Mouse (Mus musculus) hindbrain, embryonic 15.5 days (tissue): ENCODE data around the gene Ptprt. TPM values are rescaled to one million over a fixed set of nuclear protein-coding genes. Genes with fewer than 3 reads are reported as not detected.

Experiments used
- ATAC-seq: fragments of 200-750 bp; cut with Nextera tagmentation; 2 replicates; pipeline ENCODE4 v1.8.0; 2017; ENCODE audit warnings: low read depth, moderate number of reproducible peaks, moderate TSS enrichment; ENCODE audit not compliant: low FRiP score
- H3K27ac ChIP-seq: fragments of 300-500 bp; sonication (generic); replicated peaks from 2 replicates; pipeline ENCODE4 v1.5.1; 2015; ENCODE audit warnings: mild to moderate bottlenecking, inconsistent platforms
- H3K27me3 ChIP-seq: fragments of 300-500 bp; sonication (generic); 2 replicates; pipeline ENCODE4 v1.6.1; 2015; ENCODE audit warnings: control low read depth, inconsistent platforms
- H3K36me3 ChIP-seq: fragments of 300-500 bp; sonication (generic); 2 replicates; pipeline ENCODE4 v1.6.1; 2015; ENCODE audit warnings: control low read depth, inconsistent platforms
- H3K4me1 ChIP-seq: fragments of 300-500 bp; sonication (generic); replicated peaks from 2 replicates; pipeline ENCODE4 v1.6.1; 2015; ENCODE audit warnings: control low read depth, inconsistent platforms
- H3K4me2 ChIP-seq: fragments of 300-500 bp; sonication (generic); 2 replicates; pipeline ENCODE4 v1.6.1; 2015; ENCODE audit warnings: moderate library complexity, mild to moderate bottlenecking, inconsistent platforms
- H3K4me3 ChIP-seq: fragments of 300-500 bp; sonication (generic); 2 replicates; pipeline ENCODE4 v1.5.1; 2015; ENCODE audit warnings: mild to moderate bottlenecking, inconsistent platforms
- H3K9ac ChIP-seq: fragments of 300-500 bp; sonication (generic); 2 replicates; pipeline ENCODE4 v1.6.1; 2015; ENCODE audit warnings: inconsistent platforms
- H3K9me3 ChIP-seq: fragments of 300-500 bp; sonication (generic); 2 replicates; pipeline ENCODE4 v1.6.1; 2016; ENCODE audit warnings: control low read depth, inconsistent platforms
- WGBS: fragments of 180-500 bp; shearing (Covaris S2); methylation state at CpG from one replicate; pipeline ENCODE4 v1.1.7; 2015; 5-methylcytosine and 5-hydroxymethylcytosine counted together
- polyA plus RNA-seq: library from polyadenylated mRNA; unstranded; fragments of >200 nt; fragmentation: Nextera tagmentation; extraction: Ambion mirVana; gene quantifications from 2 replicates; pipeline ENCODE4 v1.2.1, GENCODE M21; 2015

Gene Ptprt
- polyA plus RNA-seq, 1 experiment from 2014 or later = 14.2 TPM

DNA sequence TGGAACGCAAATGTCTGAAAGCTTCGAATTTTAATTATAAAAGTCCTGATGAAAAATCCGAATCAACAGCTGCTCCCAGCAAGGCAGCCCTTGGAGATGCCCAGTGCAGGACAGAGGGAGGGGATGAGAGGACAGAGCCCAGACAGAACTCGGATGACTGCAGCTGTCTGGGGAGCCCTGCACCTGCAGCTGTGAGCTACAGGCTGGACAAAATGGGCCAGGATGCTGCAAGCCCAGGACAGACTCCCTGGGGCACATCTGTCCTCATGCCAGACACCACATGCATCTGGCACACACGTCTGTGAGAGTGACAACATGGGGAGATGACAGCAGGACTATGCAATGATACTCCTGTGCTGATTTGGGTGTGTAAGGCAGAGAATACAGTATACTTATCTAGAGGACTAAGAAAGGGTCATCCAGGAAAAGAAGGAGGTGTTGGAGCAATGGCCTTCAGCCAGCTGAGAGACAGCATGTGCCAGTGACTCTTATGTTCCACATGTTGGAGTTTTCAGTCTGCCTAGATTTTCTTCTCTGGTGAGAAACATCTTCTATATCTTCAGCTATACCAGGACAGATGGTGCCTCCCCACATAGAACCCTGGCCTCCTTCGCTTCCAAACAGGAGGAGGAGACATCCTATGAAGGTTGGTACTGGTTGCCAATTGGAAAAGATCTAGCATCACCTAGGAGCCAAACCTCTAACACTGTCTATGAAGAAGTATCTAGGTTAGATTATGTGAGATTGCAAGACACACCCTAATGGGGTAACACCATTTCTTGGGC is 259.4 kb downstream of the Ptprt start:
- H3K9ac ChIP-seq = no peak overlapping the region
- no peaks in the 10 kb centered on the region for H3K36me3 ChIP-seq
- no peaks in the 10 kb centered on the region for H3K27me3 ChIP-seq
- 52% methylated on average over 6 of the region's 6 CpGs for WGBS
- no peak overlapping the region for H3K4me2 ChIP-seq
- no peaks in the 10 kb centered on the region for H3K4me1 ChIP-seq
- no peaks in the 10 kb centered on the region for H3K9me3 ChIP-seq
- H3K4me3 ChIP-seq = no peak overlapping the region
- ATAC-seq = no peak
- H3K27ac ChIP-seq = no peak overlapping the region

DNA sequence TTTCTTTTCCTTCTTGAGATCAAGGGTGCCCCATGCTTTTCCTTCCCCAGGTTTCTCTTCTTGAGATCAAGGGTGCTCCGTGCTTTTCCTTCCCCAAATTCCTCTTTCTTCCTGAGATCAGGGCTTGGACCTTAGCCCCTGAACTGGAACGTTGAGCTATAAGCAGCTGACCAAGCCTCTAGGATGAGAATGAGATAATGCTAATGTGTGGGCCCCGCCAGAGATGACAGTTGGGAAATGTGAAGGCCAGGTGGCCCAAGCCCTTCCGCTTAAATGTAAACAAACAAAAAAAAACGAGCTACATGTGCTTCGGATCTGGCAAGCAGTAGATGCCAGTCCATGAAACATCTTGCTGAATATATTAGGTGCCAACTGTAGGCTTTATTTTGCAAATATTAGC is 266.3 kb downstream of the Ptprt start:
- Histone ChIP-seq H3K9ac (no peak overlapping the region), H3K36me3 (no peaks in the 10 kb centered on the region), H3K27me3 (no peaks in the 10 kb centered on the region), H3K27ac (no peak overlapping the region), H3K4me3 (no peak overlapping the region), H3K4me2 (no peak overlapping the region), H3K4me1 (peaks cover 5% of the 10 kb centered on the region; the same call in 1 of the 2 replicates), H3K9me3 (no peaks in the 10 kb centered on the region)
- 71% methylated on average over 6 of the region's 6 CpGs for WGBS
- ATAC-seq = no peak

DNA sequence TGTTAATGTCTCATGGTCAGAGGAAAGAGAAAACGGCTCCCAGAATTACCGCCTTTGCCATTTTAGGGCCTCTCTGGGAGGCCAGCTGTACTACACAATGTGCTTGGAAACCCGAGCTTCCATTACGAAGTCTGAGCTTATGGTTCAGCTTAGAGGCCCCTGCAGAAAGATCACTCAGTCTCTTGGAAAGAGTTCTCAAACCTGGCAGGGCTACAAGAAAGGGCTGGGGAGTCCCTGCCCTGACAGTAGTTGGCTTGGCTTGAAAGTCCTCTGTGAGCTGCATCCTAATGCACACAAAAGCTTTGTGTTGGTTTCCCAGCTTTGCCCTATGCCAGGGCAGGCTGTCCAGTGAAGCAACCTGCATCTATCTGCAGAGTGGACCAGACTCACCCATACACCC is 269.1 kb downstream of the Ptprt start:
- Histone ChIP-seq H3K27me3 (no peaks in the 10 kb centered on the region), H3K4me1 (peaks cover 5% of the 10 kb centered on the region; the same call in 1 of the 2 replicates), H3K9ac (no peak overlapping the region), H3K9me3 (no peaks in the 10 kb centered on the region), H3K4me2 (no peak overlapping the region), H3K27ac (peak overlapping the region; percentile 68), H3K36me3 (no peaks in the 10 kb centered on the region), H3K4me3 (no peak overlapping the region)
- 36% methylated on average over 4 of the region's 4 CpGs for WGBS
- peak; percentile 85 for ATAC-seq

DNA sequence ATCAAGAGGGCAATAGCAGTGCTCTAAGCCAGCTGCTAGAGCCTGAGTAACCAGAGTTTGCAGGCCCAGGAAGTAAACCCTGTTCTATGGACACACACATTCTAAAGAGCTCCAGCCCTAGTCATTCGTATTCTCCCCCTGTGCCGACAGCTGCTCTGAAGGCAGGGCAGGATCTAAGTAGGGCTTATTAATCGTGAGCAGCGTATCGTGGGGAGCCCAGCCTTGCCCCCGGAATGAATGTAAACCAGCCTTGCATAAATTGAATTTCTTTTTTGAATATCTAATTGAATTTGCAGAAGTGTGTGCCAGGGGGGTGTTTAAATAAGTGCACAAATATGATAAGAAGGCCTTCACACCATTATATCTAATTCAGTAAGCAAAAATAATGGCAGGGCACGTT is 283.6 kb downstream of the Ptprt start:
- Histone ChIP-seq H3K9ac (no peak overlapping the region), H3K27ac (no peak overlapping the region), H3K4me1 (peaks cover 3% of the 10 kb centered on the region; the same call in 1 of the 2 replicates), H3K4me3 (no peak overlapping the region), H3K9me3 (no peaks in the 10 kb centered on the region), H3K4me2 (no peak overlapping the region), H3K36me3 (no peaks in the 10 kb centered on the region), H3K27me3 (no peaks in the 10 kb centered on the region)
- no peak for ATAC-seq
- 39% methylated on average over 7 of the region's 7 CpGs for WGBS

DNA sequence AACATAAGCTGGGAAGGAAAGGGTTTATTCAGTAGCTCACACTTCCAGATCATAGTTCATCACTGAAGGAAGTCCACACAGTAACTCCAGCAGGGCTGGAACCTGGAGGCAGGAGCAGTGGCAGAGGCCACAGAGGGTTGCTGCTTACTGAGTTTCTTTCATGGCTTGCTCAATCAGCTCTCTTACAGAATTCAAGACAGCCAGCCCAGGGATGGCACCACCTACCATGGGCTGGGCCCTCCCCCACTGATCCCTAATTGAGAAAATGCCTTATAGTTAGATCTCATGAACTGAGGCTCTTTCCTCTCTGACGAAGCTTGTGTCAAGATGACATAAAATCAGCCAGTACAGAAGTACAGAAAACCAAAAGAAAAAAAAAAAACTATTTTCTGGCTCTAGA is 311.9 kb downstream of the Ptprt start:
- no peaks in the 10 kb centered on the region for H3K27me3 ChIP-seq
- H3K4me1 ChIP-seq = peaks cover 4% of the 10 kb centered on the region; the same call in 1 of the 2 replicates
- 38% methylated on average over 1 of the region's 1 CpGs for WGBS
- no peak overlapping the region for H3K4me2 ChIP-seq
- no peak overlapping the region for H3K27ac ChIP-seq
- no peak for ATAC-seq
- H3K4me3 ChIP-seq = no peak overlapping the region
- no peak overlapping the region for H3K9ac ChIP-seq
- no peaks in the 10 kb centered on the region for H3K9me3 ChIP-seq
- H3K36me3 ChIP-seq = no peaks in the 10 kb centered on the region

DNA sequence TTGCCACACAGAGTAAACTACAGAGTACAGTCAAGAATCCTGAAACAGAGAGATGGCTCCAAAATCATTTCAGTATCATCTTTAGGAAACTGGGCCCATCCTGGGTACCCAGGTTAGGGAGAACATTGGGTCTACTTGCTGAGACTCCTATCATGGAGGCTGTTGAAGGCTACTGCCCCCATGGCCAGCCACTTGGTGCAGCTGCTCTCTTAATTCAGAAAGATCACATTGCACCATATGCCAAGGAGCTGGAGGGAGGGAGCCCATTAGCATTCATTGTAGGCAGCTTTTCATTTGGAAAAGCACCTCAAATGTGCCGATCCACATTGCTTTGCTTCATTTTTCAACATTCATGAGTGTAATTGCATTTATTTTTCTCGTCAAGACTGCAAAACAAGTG is 319.1 kb downstream of the Ptprt start:
- H3K27ac ChIP-seq = no peak overlapping the region
- no peak overlapping the region for H3K4me3 ChIP-seq
- H3K27me3 ChIP-seq = no peaks in the 10 kb centered on the region
- WGBS = 69% methylated on average over 2 of the region's 2 CpGs
- H3K36me3 ChIP-seq = no peaks in the 10 kb centered on the region
- H3K9me3 ChIP-seq = no peaks in the 10 kb centered on the region
- no peaks in the 10 kb centered on the region for H3K4me1 ChIP-seq
- no peak overlapping the region for H3K4me2 ChIP-seq
- no peak for ATAC-seq
- no peak overlapping the region for H3K9ac ChIP-seq

DNA sequence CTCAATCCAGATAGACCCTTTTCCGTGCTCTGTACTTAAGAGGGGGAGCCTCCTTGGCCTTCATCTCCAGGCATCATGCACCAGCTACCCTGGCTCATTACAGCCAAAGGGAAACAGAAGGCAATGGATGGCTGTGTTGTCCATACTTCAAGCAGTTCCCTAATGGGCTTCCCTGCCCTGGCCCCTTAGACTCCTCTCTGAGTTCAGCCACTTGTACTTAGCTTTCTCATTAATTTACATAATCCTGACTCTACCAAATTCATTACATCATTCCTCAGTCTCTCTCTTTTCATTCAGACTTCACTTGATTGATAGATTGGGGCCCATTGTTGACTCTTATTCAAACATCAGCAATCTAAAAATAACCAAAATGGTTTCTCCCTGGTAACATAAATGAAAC is 320.7 kb downstream of the Ptprt start:
- 65% methylated on average over 1 of the region's 1 CpGs for WGBS
- H3K4me3 ChIP-seq = no peak overlapping the region
- H3K9me3 ChIP-seq = no peaks in the 10 kb centered on the region
- no peaks in the 10 kb centered on the region for H3K4me1 ChIP-seq
- no peaks in the 10 kb centered on the region for H3K36me3 ChIP-seq
- no peak overlapping the region for H3K4me2 ChIP-seq
- ATAC-seq = no peak
- H3K9ac ChIP-seq = no peak overlapping the region
- H3K27me3 ChIP-seq = no peaks in the 10 kb centered on the region
- no peak overlapping the region for H3K27ac ChIP-seq

DNA sequence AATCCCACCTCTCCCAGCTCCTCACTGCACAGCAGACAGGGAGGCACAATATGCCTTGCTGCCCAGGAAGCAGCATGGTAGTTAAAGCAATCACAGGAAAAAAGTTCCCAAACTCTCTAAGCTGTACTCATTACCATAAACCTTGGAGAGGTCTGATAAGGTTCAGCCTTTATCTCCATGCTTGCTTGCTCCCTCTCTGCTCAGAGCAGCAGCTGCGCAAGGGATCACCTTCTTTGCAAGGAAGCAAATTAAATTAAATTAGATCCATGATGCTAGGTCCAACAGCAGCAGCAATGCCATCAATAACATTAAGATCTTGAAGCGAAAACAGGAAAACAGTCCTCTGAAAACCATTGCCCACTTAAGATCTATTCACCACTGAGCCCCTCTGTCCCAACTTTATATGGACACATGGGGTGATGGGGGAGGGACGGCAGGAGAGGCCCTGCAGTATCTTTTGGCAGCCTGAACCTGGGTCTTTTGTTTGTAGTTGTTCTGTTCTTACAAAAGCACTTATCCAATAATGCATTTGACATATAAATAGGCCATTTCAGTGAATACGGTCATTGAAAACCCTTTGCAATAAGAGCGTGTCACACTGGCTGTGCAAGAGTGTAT is 328.8 kb downstream of the Ptprt start:
- H3K27ac ChIP-seq = no peak overlapping the region
- 32% methylated on average over 5 of the region's 5 CpGs for WGBS
- H3K9ac ChIP-seq = no peak overlapping the region
- peaks cover 9% of the 10 kb centered on the region for H3K4me1 ChIP-seq
- H3K9me3 ChIP-seq = no peaks in the 10 kb centered on the region
- H3K4me3 ChIP-seq = no peak overlapping the region
- H3K27me3 ChIP-seq = no peaks in the 10 kb centered on the region
- no peaks in the 10 kb centered on the region for H3K36me3 ChIP-seq
- ATAC-seq = 0 out of 2 replicates have a peak, but pooled peaks have one; percentile 30
- H3K4me2 ChIP-seq = no peak overlapping the region

DNA sequence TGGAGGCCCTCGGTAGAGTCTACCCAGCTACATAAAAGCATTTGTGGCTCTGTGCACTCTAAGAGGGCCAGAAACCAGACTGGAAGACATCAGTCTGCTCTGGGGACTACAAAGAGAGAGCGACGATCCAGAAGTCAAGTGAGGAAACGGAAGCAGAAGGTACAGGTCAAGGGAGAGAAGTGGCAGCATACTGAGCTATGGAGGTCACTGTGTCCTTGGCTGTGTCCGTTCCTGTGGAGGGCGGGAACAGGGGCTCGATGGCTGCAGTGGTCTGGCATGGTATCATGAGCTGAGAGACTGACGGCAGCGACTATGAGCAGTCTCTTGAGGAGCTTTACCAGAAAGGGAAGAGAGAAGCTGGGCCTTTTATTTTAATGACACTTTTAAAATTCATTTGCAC is 331.5 kb downstream of the Ptprt start:
- Histone ChIP-seq H3K4me2 (no peak overlapping the region), H3K9me3 (no peaks in the 10 kb centered on the region), H3K9ac (no peak overlapping the region), H3K36me3 (no peaks in the 10 kb centered on the region), H3K4me1 (peaks cover 16% of the 10 kb centered on the region), H3K27ac (no peak overlapping the region), H3K27me3 (no peaks in the 10 kb centered on the region), H3K4me3 (no peak overlapping the region)
- 90% methylated on average over 9 of the region's 9 CpGs for WGBS
- ATAC-seq = no peak

DNA sequence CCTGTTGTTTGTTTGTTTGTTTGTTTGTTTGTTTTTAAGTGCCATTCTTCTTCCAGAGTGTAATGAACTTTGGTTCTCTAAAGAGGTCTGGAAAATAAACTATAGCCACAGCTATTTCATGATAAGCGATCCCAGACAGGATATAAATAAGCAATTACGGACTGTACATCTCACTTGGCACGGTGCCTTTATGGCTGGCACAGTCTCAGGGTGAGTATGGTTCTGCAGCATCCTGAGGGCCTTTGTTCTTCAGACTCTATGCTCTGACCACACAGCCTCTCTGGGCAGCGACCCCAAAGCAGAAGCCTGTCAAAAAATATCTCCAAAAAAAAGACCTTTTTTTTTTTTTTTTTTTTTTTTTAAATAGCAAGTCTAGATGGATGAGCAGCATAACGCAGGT is 338.5 kb downstream of the Ptprt start:
- no peak for ATAC-seq
- Histone ChIP-seq H3K36me3 (no peaks in the 10 kb centered on the region), H3K9ac (no peak overlapping the region), H3K27ac (no peak overlapping the region), H3K9me3 (no peaks in the 10 kb centered on the region), H3K4me2 (no peak overlapping the region), H3K4me1 (peaks cover 7% of the 10 kb centered on the region; the same call in 1 of the 2 replicates), H3K27me3 (no peaks in the 10 kb centered on the region), H3K4me3 (no peak overlapping the region)
- WGBS = 55% methylated on average over 5 of the region's 5 CpGs

DNA sequence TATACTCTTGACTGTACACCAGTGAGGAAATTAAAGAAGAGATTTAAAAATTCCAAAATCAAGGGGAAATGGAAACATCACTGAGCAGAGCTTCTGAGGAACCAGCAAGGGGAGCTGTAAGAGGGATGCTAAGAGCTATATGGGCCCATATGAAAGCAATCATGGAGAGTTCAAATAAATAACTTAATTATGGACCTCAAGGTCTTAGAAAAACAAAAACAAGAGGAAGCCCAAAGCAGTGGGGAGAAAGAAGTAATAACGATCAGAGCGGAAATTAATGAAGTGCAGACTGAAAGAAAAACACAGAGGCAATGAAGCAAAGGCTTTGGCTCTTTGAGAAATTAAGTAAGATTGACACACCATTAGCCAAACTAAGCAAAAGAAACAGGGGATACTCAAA is 353.0 kb downstream of the Ptprt start:
- Histone ChIP-seq H3K4me2 (no peak overlapping the region), H3K27ac (no peak overlapping the region), H3K9me3 (no peaks in the 10 kb centered on the region), H3K36me3 (no peaks in the 10 kb centered on the region), H3K4me1 (no peaks in the 10 kb centered on the region), H3K27me3 (no peaks in the 10 kb centered on the region), H3K9ac (no peak overlapping the region), H3K4me3 (no peak overlapping the region)
- 63% methylated on average over 2 of the region's 2 CpGs for WGBS
- ATAC-seq = no peak

DNA sequence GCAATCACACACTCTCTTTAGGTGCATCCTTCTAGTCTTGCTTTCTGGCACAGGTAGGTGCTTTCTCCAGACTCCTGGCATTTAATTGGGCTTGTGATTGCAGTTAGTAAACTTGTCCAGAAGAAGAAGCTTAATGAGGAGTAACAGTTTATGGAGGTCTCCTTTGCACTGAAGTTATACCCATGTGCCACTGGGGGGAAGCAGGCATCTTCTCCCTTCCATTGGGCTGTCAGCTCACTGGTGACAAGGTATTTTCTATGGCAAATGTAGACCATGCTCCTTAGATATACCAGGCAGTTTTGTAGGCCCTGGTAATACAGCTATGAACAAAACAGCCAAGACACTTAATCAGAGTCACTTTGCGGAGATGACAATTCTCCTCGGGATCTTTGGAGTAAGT is 366.9 kb downstream of the Ptprt start:
- no peak overlapping the region for H3K4me3 ChIP-seq
- no peak overlapping the region for H3K9ac ChIP-seq
- WGBS = 67% methylated on average over 2 of the region's 2 CpGs
- no peaks in the 10 kb centered on the region for H3K36me3 ChIP-seq
- ATAC-seq = no peak
- H3K27ac ChIP-seq = no peak overlapping the region
- H3K4me1 ChIP-seq = no peaks in the 10 kb centered on the region
- H3K27me3 ChIP-seq = no peaks in the 10 kb centered on the region
- H3K4me2 ChIP-seq = no peak overlapping the region
- H3K9me3 ChIP-seq = no peaks in the 10 kb centered on the region
